Mouse (Mus musculus): Measurements from ENCODE around the gene Ptgs1. TPM values are rescaled to one million over a fixed set of nuclear protein-coding genes. Genes with fewer than 3 reads are reported as not detected.
A peak's percentile ranks its signal among the peaks of the same experiment; 100 is the strongest.

The Ptgs1 gene
- polyA plus RNA-seq, 1 experiment from 2014 or later: 35.1 TPM

GRCm38 (mm10) chr2:36236889-36237288 lies 6.7 kb downstream of the Ptgs1 start:
- 86% methylated on average over 5 of the region's 5 CpGs for WGBS

GRCm38 (mm10) chr2:36237557-36237956 lies 7.3 kb downstream of the Ptgs1 start:
- Histone ChIP-seq H3K4me1 (ENCODE audit: control insufficient read depth, insufficient read depth, low read length) (peaks cover 31% of the 10 kb centered on the region), H3K9me3 (replicated peaks; ENCODE audit: control insufficient read depth, low read length) (0 out of 2 replicates have a peak, but pooled peaks cover 5% of the 10 kb centered on the region), H3K36me3 (ENCODE audit: control insufficient read depth, insufficient read depth, low read length) (no peaks in the 10 kb centered on the region), H3K27ac (ENCODE audit: low read length) (no peak overlapping the region), H3K4me3 (replicated peaks; ENCODE audit: low read length) (no peak overlapping the region), H3K27me3 (ENCODE audit: control insufficient read depth, insufficient read depth, low read length) (no peaks in the 10 kb centered on the region), H3K4me2 (ENCODE audit: low read depth, low read length) (no peak overlapping the region), H3K9ac (ENCODE audit: low read length) (no peak overlapping the region)
- ATAC-seq (ENCODE audit: insufficient read depth, low FRiP score): no peak
- WGBS: 81% methylated on average over 6 of the region's 6 CpGs

More at GRCm38 (mm10) chr2:36236889-36237288, 6.7 kb downstream of the Ptgs1 start:
- Histone ChIP-seq H3K9me3 (replicated peaks; ENCODE audit: control insufficient read depth, low read length) (0 out of 2 replicates have a peak, but pooled peaks cover 5% of the 10 kb centered on the region), H3K9ac (ENCODE audit: low read length) (no peak overlapping the region), H3K27ac (ENCODE audit: low read length) (no peak overlapping the region; the same call in 1 of the 2 replicates), H3K36me3 (ENCODE audit: control insufficient read depth, insufficient read depth, low read length) (no peaks in the 10 kb centered on the region), H3K4me1 (ENCODE audit: control insufficient read depth, insufficient read depth, low read length) (peaks cover 31% of the 10 kb centered on the region), H3K4me3 (replicated peaks; ENCODE audit: low read length) (no peak overlapping the region), H3K4me2 (ENCODE audit: low read depth, low read length) (no peak overlapping the region), H3K27me3 (ENCODE audit: control insufficient read depth, insufficient read depth, low read length) (no peaks in the 10 kb centered on the region)
- ATAC-seq (ENCODE audit: insufficient read depth, low FRiP score): no peak

- WGBS: 77% methylated on average over 3 of the region's 3 CpGs
- Histone ChIP-seq H3K4me3 (replicated peaks; ENCODE audit: low read length) (no peak overlapping the region), H3K9ac (ENCODE audit: low read length) (no peak overlapping the region), H3K4me1 (ENCODE audit: control insufficient read depth, insufficient read depth, low read length) (peaks cover 33% of the 10 kb centered on the region), H3K4me2 (ENCODE audit: low read depth, low read length) (no peak overlapping the region), H3K27ac (ENCODE audit: low read length) (no peak overlapping the region), H3K27me3 (ENCODE audit: control insufficient read depth, insufficient read depth, low read length) (no peaks in the 10 kb centered on the region), H3K36me3 (ENCODE audit: control insufficient read depth, insufficient read depth, low read length) (no peaks in the 10 kb centered on the region), H3K9me3 (replicated peaks; ENCODE audit: control insufficient read depth, low read length) (0 out of 2 replicates have a peak, but pooled peaks cover 5% of the 10 kb centered on the region)
- no peak for ATAC-seq (ENCODE audit: insufficient read depth, low FRiP score)
Observed at GRCm38 (mm10) chr2:36238467-36238866, 8.2 kb downstream of the Ptgs1 start.

GRCm38 (mm10) chr2:36238951-36239350 lies 8.7 kb downstream of the Ptgs1 start:
- ATAC-seq (ENCODE audit: insufficient read depth, low FRiP score): no peak
- WGBS: 73% methylated on average over 2 of the region's 2 CpGs
- Histone ChIP-seq H3K9ac (ENCODE audit: low read length) (no peak overlapping the region), H3K9me3 (replicated peaks; ENCODE audit: control insufficient read depth, low read length) (0 out of 2 replicates have a peak, but pooled peaks cover 5% of the 10 kb centered on the region), H3K4me2 (ENCODE audit: low read depth, low read length) (no peak overlapping the region), H3K4me3 (replicated peaks; ENCODE audit: low read length) (no peak overlapping the region), H3K27ac (ENCODE audit: low read length) (no peak overlapping the region), H3K27me3 (ENCODE audit: control insufficient read depth, insufficient read depth, low read length) (no peaks in the 10 kb centered on the region), H3K4me1 (ENCODE audit: control insufficient read depth, insufficient read depth, low read length) (peaks cover 32% of the 10 kb centered on the region), H3K36me3 (ENCODE audit: control insufficient read depth, insufficient read depth, low read length) (no peaks in the 10 kb centered on the region)

GRCm38 (mm10) chr2:36242514-36242913 lies 12.3 kb downstream of the Ptgs1 start:
- Histone ChIP-seq H3K9ac (ENCODE audit: low read length) (no peak overlapping the region), H3K36me3 (ENCODE audit: control insufficient read depth, insufficient read depth, low read length) (no peaks in the 10 kb centered on the region), H3K27me3 (ENCODE audit: control insufficient read depth, insufficient read depth, low read length) (no peaks in the 10 kb centered on the region), H3K27ac (ENCODE audit: low read length) (no peak overlapping the region), H3K4me3 (replicated peaks; ENCODE audit: low read length) (no peak overlapping the region), H3K4me1 (ENCODE audit: control insufficient read depth, insufficient read depth, low read length) (peaks cover 11% of the 10 kb centered on the region; the same call in 1 of the 2 replicates), H3K9me3 (replicated peaks; ENCODE audit: control insufficient read depth, low read length) (0 out of 2 replicates have a peak, but pooled peaks cover 5% of the 10 kb centered on the region), H3K4me2 (ENCODE audit: low read depth, low read length) (no peak overlapping the region)
- 85% methylated on average over 13 of the region's 13 CpGs for WGBS
- no peak for ATAC-seq (ENCODE audit: insufficient read depth, low FRiP score)

GRCm38 (mm10) chr2:36243296-36243891 lies 13.2 kb downstream of the Ptgs1 start:
- Histone ChIP-seq H3K27ac (ENCODE audit: low read length) (peak overlapping the region; percentile 50), H3K36me3 (ENCODE audit: control insufficient read depth, insufficient read depth, low read length) (no peaks in the 10 kb centered on the region), H3K4me1 (ENCODE audit: control insufficient read depth, insufficient read depth, low read length) (peaks cover 11% of the 10 kb centered on the region; the same call in 1 of the 2 replicates), H3K9ac (ENCODE audit: low read length) (no peak overlapping the region), H3K9me3 (replicated peaks; ENCODE audit: control insufficient read depth, low read length) (0 out of 2 replicates have a peak, but pooled peaks cover 3% of the 10 kb centered on the region), H3K4me2 (ENCODE audit: low read depth, low read length) (no peak overlapping the region), H3K27me3 (ENCODE audit: control insufficient read depth, insufficient read depth, low read length) (no peaks in the 10 kb centered on the region), H3K4me3 (replicated peaks; ENCODE audit: low read length) (no peak overlapping the region)
- ATAC-seq (ENCODE audit: insufficient read depth, low FRiP score): no peak; the same call in 1 of the 2 replicates
- 50% methylated on average over 9 of the region's 9 CpGs for WGBS

GRCm38 (mm10) chr2:36243892-36244309 lies 13.7 kb downstream of the Ptgs1 start:
- Histone ChIP-seq H3K9me3 (replicated peaks; ENCODE audit: control insufficient read depth, low read length) (no peaks in the 10 kb centered on the region), H3K36me3 (ENCODE audit: control insufficient read depth, insufficient read depth, low read length) (no peaks in the 10 kb centered on the region), H3K4me1 (ENCODE audit: control insufficient read depth, insufficient read depth, low read length) (peaks cover 11% of the 10 kb centered on the region; the same call in 1 of the 2 replicates), H3K4me3 (replicated peaks; ENCODE audit: low read length) (no peak overlapping the region), H3K9ac (ENCODE audit: low read length) (no peak overlapping the region), H3K27me3 (ENCODE audit: control insufficient read depth, insufficient read depth, low read length) (no peaks in the 10 kb centered on the region), H3K4me2 (ENCODE audit: low read depth, low read length) (no peak overlapping the region), H3K27ac (ENCODE audit: low read length) (peak overlapping the region; percentile 50)
- 16% methylated on average over 5 of the region's 5 CpGs for WGBS
- peak; percentile 84 for ATAC-seq (ENCODE audit: insufficient read depth, low FRiP score)

- ATAC-seq (ENCODE audit: insufficient read depth, low FRiP score): no peak
- no peak overlapping the region for H3K9ac ChIP-seq (ENCODE audit: low read length)
- H3K27me3 ChIP-seq (ENCODE audit: control insufficient read depth, insufficient read depth, low read length): no peaks in the 10 kb centered on the region
- 78% methylated on average over 3 of the region's 3 CpGs for WGBS
- H3K36me3 ChIP-seq (ENCODE audit: control insufficient read depth, insufficient read depth, low read length): no peaks in the 10 kb centered on the region
- H3K27ac ChIP-seq (ENCODE audit: low read length): peak overlapping the region; percentile 50
- H3K4me1 ChIP-seq (ENCODE audit: control insufficient read depth, insufficient read depth, low read length): peaks cover 11% of the 10 kb centered on the region; the same call in 1 of the 2 replicates
- H3K4me3 ChIP-seq (replicated peaks; ENCODE audit: low read length): no peak overlapping the region
- H3K4me2 ChIP-seq (ENCODE audit: low read depth, low read length): no peak overlapping the region
- H3K9me3 ChIP-seq (replicated peaks; ENCODE audit: control insufficient read depth, low read length): no peaks in the 10 kb centered on the region
Observed at GRCm38 (mm10) chr2:36244705-36245104, 14.5 kb downstream of the Ptgs1 start.

GRCm38 (mm10) chr2:36247964-36248363 lies 17.7 kb downstream of the Ptgs1 start:
- H3K27me3 ChIP-seq (ENCODE audit: control insufficient read depth, insufficient read depth, low read length): no peaks in the 10 kb centered on the region
- no peaks in the 10 kb centered on the region for H3K36me3 ChIP-seq (ENCODE audit: control insufficient read depth, insufficient read depth, low read length)
- no peak overlapping the region for H3K9ac ChIP-seq (ENCODE audit: low read length)
- no peak overlapping the region for H3K4me2 ChIP-seq (ENCODE audit: low read depth, low read length)
- WGBS: 71% methylated on average over 3 of the region's 3 CpGs
- no peaks in the 10 kb centered on the region for H3K9me3 ChIP-seq (replicated peaks; ENCODE audit: control insufficient read depth, low read length)
- H3K4me1 ChIP-seq (ENCODE audit: control insufficient read depth, insufficient read depth, low read length): peaks cover 11% of the 10 kb centered on the region; the same call in 1 of the 2 replicates
- no peak overlapping the region for H3K27ac ChIP-seq (ENCODE audit: low read length)
- no peak for ATAC-seq (ENCODE audit: insufficient read depth, low FRiP score)
- no peak overlapping the region for H3K4me3 ChIP-seq (replicated peaks; ENCODE audit: low read length)
